Mouse (Mus musculus): ENCODE data around the gene H2-M10.6. TPM values are rescaled to one million over a fixed set of nuclear protein-coding genes. Genes with fewer than 3 reads are reported as not detected.
A peak's percentile ranks its signal among the peaks of the same experiment; 100 is the strongest.
"Not testable (repeated sequence)": the region's sequence is repeated elsewhere in the genome, so short reads cannot be mapped to it uniquely, and the experiment has no call there.

The H2-M10.6 gene
- polyA plus RNA-seq, 1 experiment from 2014 or later: not detected

- H3K4me1 ChIP-seq (replicated peaks); H3K27ac ChIP-seq; H3K9ac ChIP-seq; H3K27me3 ChIP-seq; H3K9me3 ChIP-seq; H3K36me3 ChIP-seq: not testable (repeated sequence)
- H3K4me2 ChIP-seq: peak overlapping the region; percentile 39
- peak; percentile 80 for ATAC-seq (ENCODE audit: low FRiP score)
- H3K4me3 ChIP-seq: 0 out of 2 replicates have a peak overlapping the region, but pooled peaks have one; percentile 7
- 16% methylated on average over 5 of the region's 5 CpGs for WGBS
Observed at GRCm38 (mm10) chr17:36826002-36826401, 14.0 kb downstream of the H2-M10.6 start.

- Histone ChIP-seq H3K27ac (no peak overlapping the region), H3K4me2 (no peak overlapping the region), H3K4me3 (no peak overlapping the region), H3K9ac (no peak overlapping the region), H3K9me3 (no peaks in the 10 kb centered on the region), H3K4me1 (replicated peaks) (no peaks in the 10 kb centered on the region), H3K27me3 (0 out of 2 replicates have a peak, but pooled peaks cover 4% of the 10 kb centered on the region), H3K36me3 (no peaks in the 10 kb centered on the region)
- WGBS: 91% methylated on average over 2 of the region's 2 CpGs
- no peak for ATAC-seq (ENCODE audit: low FRiP score)
Observed at GRCm38 (mm10) chr17:36828488-36828887, 16.5 kb downstream of the H2-M10.6 start.

DNA sequence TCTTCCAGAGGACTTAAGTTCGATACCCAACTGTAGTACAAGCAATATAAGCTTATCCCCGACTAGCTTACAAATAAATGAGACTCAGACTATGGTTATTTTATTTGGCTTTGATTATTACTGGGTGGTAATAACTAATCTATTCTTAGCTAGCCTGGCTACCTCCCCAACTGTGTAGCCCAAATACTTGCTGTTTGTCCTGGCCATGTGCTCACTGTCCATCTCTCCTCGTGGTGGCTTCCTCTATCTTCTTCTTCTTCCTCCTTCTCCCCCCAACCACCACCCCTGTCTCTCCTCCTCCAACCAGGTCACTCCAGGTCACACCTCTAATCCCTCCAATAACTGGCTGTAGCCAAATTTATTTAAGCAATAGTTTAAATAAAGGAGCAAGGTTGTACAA, 18.5 kb downstream of the H2-M10.6 start:
- no peaks in the 10 kb centered on the region for H3K9me3 ChIP-seq
- no peak overlapping the region for H3K27ac ChIP-seq
- H3K9ac ChIP-seq: no peak overlapping the region
- ATAC-seq (ENCODE audit: low FRiP score): no peak
- WGBS: 80% methylated on average over 3 of the region's 3 CpGs
- no peak overlapping the region for H3K4me2 ChIP-seq
- H3K4me1 ChIP-seq (replicated peaks): no peaks in the 10 kb centered on the region
- 0 out of 2 replicates have a peak, but pooled peaks cover 4% of the 10 kb centered on the region for H3K27me3 ChIP-seq
- H3K4me3 ChIP-seq: no peak overlapping the region
- H3K36me3 ChIP-seq: no peaks in the 10 kb centered on the region

DNA sequence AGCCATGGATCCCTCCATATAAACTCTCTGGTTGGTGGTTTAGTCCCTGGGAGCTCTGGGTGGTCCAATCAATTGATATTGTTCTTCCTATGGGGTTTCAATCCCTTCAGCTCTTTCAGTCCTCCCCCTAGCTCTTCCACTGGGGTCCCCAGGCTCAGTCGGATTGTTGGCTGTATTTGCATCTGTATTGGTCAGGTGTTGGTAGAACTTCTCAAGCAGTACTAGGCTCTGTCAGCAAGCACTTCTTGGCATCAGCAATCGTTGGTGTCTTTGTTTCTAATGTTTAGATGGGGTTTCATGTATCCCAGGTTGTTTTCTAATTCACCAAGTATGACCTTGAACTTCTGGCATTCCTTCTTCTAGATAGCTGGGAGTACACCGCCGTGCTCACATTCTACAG, 20.7 kb downstream of the H2-M10.6 start:
- WGBS: 58% methylated on average over 4 of the region's 4 CpGs
- Histone ChIP-seq H3K4me2 (no peak overlapping the region), H3K27ac (no peak overlapping the region), H3K9me3 (no peaks in the 10 kb centered on the region), H3K9ac (no peak overlapping the region), H3K4me3 (no peak overlapping the region), H3K36me3 (no peaks in the 10 kb centered on the region), H3K27me3 (0 out of 2 replicates have a peak, but pooled peaks cover 4% of the 10 kb centered on the region), H3K4me1 (replicated peaks) (peaks cover 10% of the 10 kb centered on the region)
- ATAC-seq (ENCODE audit: low FRiP score): no peak

- H3K9ac ChIP-seq: peak overlapping the region; percentile 88; the same call in 1 of the 2 replicates
- ATAC-seq (ENCODE audit: low FRiP score): peak; percentile 2; the same call in 1 of the 2 replicates
- H3K27ac ChIP-seq: peak overlapping the region; percentile 95
- peaks cover 25% of the 10 kb centered on the region for H3K4me1 ChIP-seq (replicated peaks)
- no peaks in the 10 kb centered on the region for H3K9me3 ChIP-seq
- H3K4me2 ChIP-seq: peak overlapping the region; percentile 61
- WGBS: 36% methylated on average over 12 of the region's 12 CpGs
- H3K36me3 ChIP-seq: no peaks in the 10 kb centered on the region
- H3K27me3 ChIP-seq: no peaks in the 10 kb centered on the region
- peak overlapping the region; percentile 71; the same call in 1 of the 2 replicates for H3K4me3 ChIP-seq
Observed at GRCm38 (mm10) chr17:36835591-36836426, 23.8 kb downstream of the H2-M10.6 start.

GRCm38 (mm10) chr17:36836427-36836812, 24.4 kb downstream of the H2-M10.6 start:
- Histone ChIP-seq H3K27ac (peak overlapping the region; percentile 95), H3K4me3 (peak overlapping the region; percentile 71), H3K4me2 (peak overlapping the region; percentile 61), H3K36me3 (no peaks in the 10 kb centered on the region), H3K27me3 (no peaks in the 10 kb centered on the region), H3K9ac (peak overlapping the region; percentile 88), H3K4me1 (replicated peaks) (peaks cover 25% of the 10 kb centered on the region), H3K9me3 (no peaks in the 10 kb centered on the region)
- peak; percentile 66 for ATAC-seq (ENCODE audit: low FRiP score)
- WGBS: 19% methylated on average over 3 of the region's 3 CpGs

GRCm38 (mm10) chr17:36836874-36837647, 25.1 kb downstream of the H2-M10.6 start, which contains the start of gene Trim26:
Trim26 (plus strand) TSS chr17:36837134.
- peak within 1 kb of the TSS; percentile 95 for H3K27ac ChIP-seq
- under 1% methylated on average over 58 of the region's 58 CpGs for WGBS
- ATAC-seq (ENCODE audit: low FRiP score): peak; percentile 99
- peak within 1 kb of the TSS; percentile 61 for H3K4me2 ChIP-seq
- H3K9ac ChIP-seq: peak within 1 kb of the TSS; percentile 88
- H3K36me3 ChIP-seq: no peaks in the 10 kb centered on the region
- H3K4me1 ChIP-seq (replicated peaks): peaks cover 25% of the 10 kb centered on the region
- H3K9me3 ChIP-seq: no peaks in the 10 kb centered on the region
- H3K27me3 ChIP-seq: no peaks in the 10 kb centered on the region
- H3K4me3 ChIP-seq: peak within 1 kb of the TSS; percentile 71

DNA sequence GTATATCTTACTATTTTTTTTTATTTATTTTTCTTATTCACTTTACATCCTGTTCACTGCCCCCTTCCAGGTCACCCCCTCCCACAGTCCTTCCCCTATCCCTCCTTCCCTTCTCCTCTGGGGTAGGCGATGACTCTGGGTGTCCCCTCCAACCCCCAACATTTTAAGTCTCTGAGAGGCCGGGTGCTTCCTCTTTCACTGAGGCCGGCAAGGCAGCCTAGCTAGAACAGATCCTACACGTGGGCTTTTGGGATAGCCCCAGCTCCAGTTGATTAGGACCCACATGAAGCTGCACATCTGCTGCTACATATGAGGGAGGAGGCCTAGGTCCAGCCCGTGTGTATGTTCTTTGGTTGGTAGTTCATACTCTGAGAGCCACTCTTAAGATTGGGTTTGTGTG, 27.0 kb downstream of the H2-M10.6 start:
- no peak overlapping the region for H3K4me2 ChIP-seq
- no peaks in the 10 kb centered on the region for H3K27me3 ChIP-seq
- H3K27ac ChIP-seq: no peak overlapping the region
- H3K9ac ChIP-seq: no peak overlapping the region
- 92% methylated on average over 5 of the region's 5 CpGs for WGBS
- no peaks in the 10 kb centered on the region for H3K9me3 ChIP-seq
- H3K4me1 ChIP-seq (replicated peaks): peaks cover 25% of the 10 kb centered on the region
- no peak overlapping the region for H3K4me3 ChIP-seq
- no peaks in the 10 kb centered on the region for H3K36me3 ChIP-seq
- no peak for ATAC-seq (ENCODE audit: low FRiP score)

DNA sequence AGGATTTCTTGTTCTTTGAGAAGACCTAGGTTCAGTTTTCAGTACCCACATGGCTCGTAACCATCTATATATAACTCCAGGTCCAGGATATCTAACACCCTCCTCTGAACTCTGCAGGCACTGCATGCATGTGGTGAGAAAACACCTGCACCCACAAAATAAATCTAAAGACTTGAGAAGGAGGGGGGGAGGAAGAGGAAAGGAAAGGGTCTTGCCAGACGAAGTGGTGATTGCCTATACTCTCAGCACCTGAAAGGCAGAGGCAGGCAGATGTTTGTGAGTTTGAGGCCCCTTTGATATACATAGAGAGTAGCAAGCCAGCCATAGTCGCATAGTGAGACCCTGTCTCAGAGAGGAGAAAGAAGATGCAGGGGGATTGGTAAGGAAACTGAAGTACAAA, 28.0 kb downstream of the H2-M10.6 start:
- Histone ChIP-seq H3K27ac (no peak overlapping the region), H3K4me1 (replicated peaks) (peaks cover 25% of the 10 kb centered on the region), H3K4me2 (no peak overlapping the region), H3K9me3 (no peaks in the 10 kb centered on the region), H3K9ac (no peak overlapping the region), H3K36me3 (no peaks in the 10 kb centered on the region), H3K27me3 (no peaks in the 10 kb centered on the region), H3K4me3 (no peak overlapping the region)
- no peak for ATAC-seq (ENCODE audit: low FRiP score)
- 87% methylated on average over 3 of the region's 3 CpGs for WGBS

- no peak for ATAC-seq (ENCODE audit: low FRiP score)
- Histone ChIP-seq H3K4me1 (replicated peaks) (peaks cover 23% of the 10 kb centered on the region), H3K27me3 (no peaks in the 10 kb centered on the region), H3K9ac (no peak overlapping the region), H3K27ac (no peak overlapping the region), H3K9me3 (no peaks in the 10 kb centered on the region), H3K36me3 (no peaks in the 10 kb centered on the region), H3K4me3 (no peak overlapping the region), H3K4me2 (no peak overlapping the region)
Observed at GRCm38 (mm10) chr17:36840961-36841445, 29.0 kb downstream of the H2-M10.6 start.

- Histone ChIP-seq H3K27me3 (no peaks in the 10 kb centered on the region), H3K4me1 (replicated peaks) (peaks cover 5% of the 10 kb centered on the region), H3K36me3 (peaks cover 9% of the 10 kb centered on the region), H3K9me3 (no peaks in the 10 kb centered on the region), H3K27ac (no peak overlapping the region), H3K4me2 (no peak overlapping the region), H3K4me3 (no peak overlapping the region), H3K9ac (no peak overlapping the region)
- no peak for ATAC-seq (ENCODE audit: low FRiP score)
- WGBS: 80% methylated on average over 7 of the region's 7 CpGs
Observed at GRCm38 (mm10) chr17:36843696-36844095, 31.7 kb downstream of the H2-M10.6 start.

DNA sequence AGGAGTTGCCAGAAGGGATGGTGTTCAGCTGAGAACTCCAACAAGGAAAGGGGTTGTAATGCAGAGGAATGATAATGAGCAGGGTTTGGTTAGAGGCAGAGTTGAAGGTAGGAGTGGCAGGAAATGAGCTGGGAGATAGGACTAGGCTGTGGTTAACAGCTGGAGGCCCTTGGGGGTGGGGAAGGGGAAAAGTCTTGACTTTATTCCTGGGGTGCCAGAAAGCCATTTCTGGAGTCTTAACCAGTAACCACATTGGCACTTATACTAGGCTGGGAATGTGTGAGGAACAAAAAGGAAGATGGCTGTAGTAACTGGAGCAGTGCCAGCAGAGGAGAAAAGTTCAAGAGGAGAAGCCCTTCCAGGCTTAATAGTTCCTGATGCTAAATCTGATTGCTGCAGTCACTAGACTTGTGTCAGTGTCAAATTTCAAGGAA, 32.3 kb downstream of the H2-M10.6 start:
- no peak for ATAC-seq (ENCODE audit: low FRiP score)
- no peak overlapping the region for H3K4me3 ChIP-seq
- peaks cover 9% of the 10 kb centered on the region for H3K36me3 ChIP-seq
- H3K27ac ChIP-seq: no peak overlapping the region
- no peaks in the 10 kb centered on the region for H3K9me3 ChIP-seq
- no peak overlapping the region for H3K9ac ChIP-seq
- no peak overlapping the region for H3K4me2 ChIP-seq
- H3K4me1 ChIP-seq (replicated peaks): no peaks in the 10 kb centered on the region; the same call in 1 of the 2 replicates
- no peaks in the 10 kb centered on the region for H3K27me3 ChIP-seq
